Mouse (Mus musculus) hindbrain, postnatal 0 days (tissue): ENCODE results near the gene Vwa8. TPM values are rescaled to one million over a fixed set of nuclear protein-coding genes. Genes with fewer than 3 reads are reported as not detected.

ENCODE experiments used
- ATAC-seq: fragments of 200-750 bp; cut with Nextera tagmentation; 2 replicates; pipeline ENCODE4 v1.8.0; 2017; ENCODE audit warnings: mild to moderate bottlenecking, moderate TSS enrichment, moderate library complexity
- DNase-seq: peaks from one replicate; pipeline ENCODE4 v3.0.0-alpha.2; 2015; ENCODE audit warnings: low spot score
- H3K27ac ChIP-seq: fragments of 300-500 bp; sonication (generic); 2 replicates; pipeline ENCODE4 v1.5.1; 2014; ENCODE audit warnings: mild to moderate bottlenecking
- H3K27me3 ChIP-seq: fragments of 300-500 bp; sonication (generic); 2 replicates; pipeline ENCODE4 v1.6.1; 2014; ENCODE audit warnings: low read length, mixed read lengths; ENCODE audit not compliant: insufficient read depth
- H3K36me3 ChIP-seq: fragments of 300-500 bp; sonication (generic); 2 replicates; pipeline ENCODE4 v1.6.1; 2014; ENCODE audit warnings: low read length, mixed read lengths; ENCODE audit not compliant: insufficient read depth
- H3K4me1 ChIP-seq: fragments of 300-500 bp; sonication (generic); 2 replicates; pipeline ENCODE4 v1.6.1; 2014; ENCODE audit warnings: antibody characterized with exemption, low read length, mixed read lengths; ENCODE audit not compliant: insufficient read depth
- H3K4me2 ChIP-seq: fragments of 300-500 bp; sonication (generic); 2 replicates; pipeline ENCODE4 v1.6.1; 2014; ENCODE audit warnings: low read depth, mild to moderate bottlenecking, low read length, moderate library complexity, mixed read lengths
- H3K4me3 ChIP-seq: fragments of 300-500 bp; sonication (generic); 2 replicates; pipeline ENCODE4 v1.5.1; 2014; ENCODE audit warnings: low read length
- H3K9ac ChIP-seq: fragments of 300-500 bp; sonication (generic); replicated peaks from 2 replicates; pipeline ENCODE4 v1.6.1; 2014; ENCODE audit warnings: mild to moderate bottlenecking, low read length, moderate library complexity, mixed read lengths
- H3K9me3 ChIP-seq: fragments of 300-500 bp; sonication (generic); 2 replicates; pipeline ENCODE4 v1.6.1; 2016; ENCODE audit warnings: low read length, mixed read lengths
- CTCF ChIP-seq: IDR thresholded peaks from 2 replicates; pipeline ENCODE4 v1.5.1; 2016; ENCODE audit warnings: antibody characterized with exemption, control low read depth, low read depth
- WGBS: fragments of 180-500 bp; shearing (Covaris S2); extraction: QIAGEN DNeasy Blood & Tissue Kit; methylation state at CpG from one replicate; pipeline ENCODE4 v1.1.7; 2014; 5-methylcytosine and 5-hydroxymethylcytosine counted together
- polyA plus RNA-seq: library from polyadenylated mRNA; unstranded; fragments of >200 nt; fragmentation: Nextera tagmentation; extraction: Ambion mirVana; gene quantifications from 2 replicates; pipeline ENCODE4 v1.2.1, GENCODE M21; 2015
- total RNA-seq: library from RNA; depleted of rRNA; stranded (reverse); fragments of >200 nt; gene quantifications from 2 replicates; pipeline ENCODE4 v1.2.3, GENCODE M21; 2014

The Vwa8 gene
- total and polyA plus RNA-seq, 2 experiments from 2014 or later = 9.6 to 20.8 TPM

DNA sequence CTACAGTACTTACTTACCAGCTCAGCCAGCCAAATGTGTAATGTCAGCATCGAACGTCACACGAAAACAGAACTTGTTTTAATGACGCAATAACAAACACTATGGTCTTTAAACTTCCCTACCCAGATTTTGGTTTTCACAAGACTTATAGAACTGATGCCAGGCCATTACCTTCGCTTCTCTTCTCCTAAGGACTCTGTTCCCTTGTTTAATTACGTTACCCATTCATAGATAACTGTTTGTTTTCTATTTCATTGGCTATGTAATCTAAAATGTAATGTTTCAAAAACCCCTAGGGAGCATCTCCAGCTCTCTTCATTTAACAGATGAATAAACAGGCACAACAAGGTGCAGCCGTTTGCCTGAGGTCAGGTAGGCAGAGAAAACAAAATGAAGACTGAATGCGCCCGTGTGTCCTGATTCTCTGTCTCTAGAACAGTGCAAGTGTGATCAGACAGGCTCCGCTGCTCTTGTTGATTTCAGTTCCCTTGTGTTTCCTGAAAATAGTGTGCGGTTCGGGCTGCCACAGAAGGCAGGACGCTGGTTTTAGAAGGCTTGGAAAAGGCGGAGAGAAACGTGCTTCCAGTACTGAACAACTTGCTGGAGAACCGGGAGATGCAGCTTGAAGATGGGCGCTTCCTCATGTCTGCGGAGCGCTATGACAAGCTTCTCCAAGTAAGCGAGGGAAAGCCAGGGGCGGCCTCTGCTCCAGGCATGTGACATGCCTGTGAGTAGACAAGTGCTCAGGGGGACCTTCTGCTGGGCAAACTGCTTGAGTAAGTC lies 76.1 kb downstream of the Vwa8 start:
- peak; percentile 23 for DNase-seq
- no peak for TF ChIP-seq CTCF
- ATAC-seq = peak; percentile 59; the same call in 1 of the 2 replicates
- Histone ChIP-seq H3K9ac (no peak overlapping the region), H3K36me3 (no peaks in the 10 kb centered on the region), H3K27me3 (no peaks in the 10 kb centered on the region), H3K27ac (no peak overlapping the region), H3K9me3 (no peaks in the 10 kb centered on the region), H3K4me3 (no peak overlapping the region), H3K4me1 (no peaks in the 10 kb centered on the region), H3K4me2 (no peak overlapping the region)
- WGBS = 72% methylated on average over 21 of the region's 21 CpGs

DNA sequence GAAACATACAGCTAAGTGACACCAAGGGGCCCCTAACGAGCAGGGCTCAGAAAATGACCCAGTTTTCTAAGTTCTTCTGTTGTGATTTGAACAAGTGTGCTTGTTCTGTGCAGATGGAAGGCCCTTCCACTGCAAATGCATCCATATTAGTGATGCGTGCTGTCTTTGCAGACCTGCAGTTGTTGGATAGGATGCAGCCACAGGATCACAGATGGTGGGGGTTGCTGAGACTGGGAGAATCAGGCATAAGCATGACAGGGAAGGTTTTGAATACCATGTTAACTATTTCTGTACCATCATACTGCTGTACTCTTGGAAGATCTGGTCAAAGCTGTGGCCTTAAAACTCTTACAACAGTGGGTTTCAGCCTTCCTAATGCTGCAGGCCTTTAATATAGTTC lies 83.2 kb downstream of the Vwa8 start:
- no peak overlapping the region for H3K4me3 ChIP-seq
- no peaks in the 10 kb centered on the region for H3K4me1 ChIP-seq
- H3K9ac ChIP-seq = no peak overlapping the region
- no peak for ATAC-seq
- no peak for TF ChIP-seq CTCF
- WGBS = 53% methylated on average over 2 of the region's 2 CpGs
- no peaks in the 10 kb centered on the region for H3K27me3 ChIP-seq
- H3K36me3 ChIP-seq = peaks cover under 1% of the 10 kb centered on the region; the same call in 1 of the 2 replicates
- no peak overlapping the region for H3K4me2 ChIP-seq
- DNase-seq = peak; percentile 18
- no peaks in the 10 kb centered on the region for H3K9me3 ChIP-seq
- no peak overlapping the region for H3K27ac ChIP-seq

DNA sequence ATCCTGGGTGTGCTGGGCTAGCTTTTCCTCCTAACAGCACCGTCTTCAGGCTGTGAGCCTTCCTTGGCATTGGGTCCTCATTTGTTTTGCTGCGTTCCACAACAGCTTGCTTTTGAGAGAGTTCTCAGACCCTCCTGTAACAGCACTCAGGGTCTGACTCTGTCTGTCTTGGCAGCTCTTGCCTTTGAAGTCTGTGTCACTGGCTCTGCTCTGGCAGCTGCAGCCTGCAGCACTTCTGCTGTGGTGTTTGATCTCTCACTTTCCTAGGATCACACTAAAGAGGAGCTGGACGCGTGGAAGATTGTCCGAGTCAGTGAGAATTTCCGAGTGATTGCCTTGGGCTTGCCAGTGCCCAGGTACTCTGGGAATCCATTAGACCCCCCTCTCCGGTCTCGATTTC lies 84.5 kb downstream of the Vwa8 start:
- H3K27me3 ChIP-seq = no peaks in the 10 kb centered on the region
- TF ChIP-seq CTCF = no peak
- H3K36me3 ChIP-seq = peaks cover 3% of the 10 kb centered on the region; the same call in 1 of the 2 replicates
- H3K4me1 ChIP-seq = no peaks in the 10 kb centered on the region
- WGBS = 66% methylated on average over 8 of the region's 8 CpGs
- H3K9me3 ChIP-seq = no peaks in the 10 kb centered on the region
- no peak overlapping the region for H3K27ac ChIP-seq
- no peak for ATAC-seq
- no peak for DNase-seq
- no peak overlapping the region for H3K4me2 ChIP-seq
- H3K9ac ChIP-seq = no peak overlapping the region
- no peak overlapping the region for H3K4me3 ChIP-seq

DNA sequence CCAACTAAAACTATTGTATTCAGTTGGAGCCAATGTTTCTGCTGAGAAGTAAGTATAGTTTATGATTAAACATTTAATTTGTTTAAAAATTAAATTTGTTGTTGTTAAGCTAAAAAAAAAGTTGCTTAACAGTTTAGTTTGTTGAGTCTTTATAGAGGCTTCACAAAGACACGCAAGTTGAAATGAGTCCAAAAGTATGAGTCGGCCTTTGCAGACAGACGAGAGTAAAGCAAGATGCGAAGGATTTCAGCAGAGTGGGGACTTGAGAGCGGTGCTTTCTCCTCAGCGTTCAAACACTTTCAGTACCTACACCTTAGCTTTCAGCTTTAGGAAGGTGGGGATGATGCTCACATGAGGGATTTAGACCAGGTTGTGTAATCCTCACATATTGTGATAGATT lies 85.7 kb downstream of the Vwa8 start:
- Histone ChIP-seq H3K4me3 (no peak overlapping the region), H3K36me3 (peaks cover 3% of the 10 kb centered on the region; the same call in 1 of the 2 replicates), H3K27ac (no peak overlapping the region), H3K4me2 (no peak overlapping the region), H3K9ac (no peak overlapping the region), H3K4me1 (no peaks in the 10 kb centered on the region), H3K27me3 (no peaks in the 10 kb centered on the region), H3K9me3 (no peaks in the 10 kb centered on the region)
- no peak for DNase-seq
- WGBS = 89% methylated on average over 6 of the region's 6 CpGs
- no peak for ATAC-seq
- TF ChIP-seq CTCF = no peak

DNA sequence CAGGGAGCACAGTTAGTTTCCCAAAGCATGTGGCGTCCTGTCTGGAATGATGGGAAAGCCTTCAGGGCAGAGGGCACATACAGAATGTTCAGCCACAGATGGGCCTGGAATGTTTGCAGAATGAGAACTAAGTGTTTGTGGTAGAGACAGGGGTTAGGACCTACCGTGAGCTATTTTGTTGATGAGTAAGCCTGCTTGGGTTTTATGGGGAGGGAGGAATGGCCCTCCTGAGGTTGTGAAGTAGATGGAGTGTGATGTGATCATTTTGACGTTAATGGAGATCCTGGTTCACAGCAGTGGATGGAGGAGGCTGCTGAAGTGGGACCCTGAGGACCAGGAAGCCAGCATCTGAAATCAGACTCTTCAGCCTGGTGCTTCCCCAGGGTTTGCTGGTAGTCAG lies 86.9 kb downstream of the Vwa8 start:
- Histone ChIP-seq H3K4me1 (no peaks in the 10 kb centered on the region), H3K27me3 (no peaks in the 10 kb centered on the region), H3K27ac (no peak overlapping the region), H3K4me2 (no peak overlapping the region), H3K9me3 (no peaks in the 10 kb centered on the region), H3K36me3 (peaks cover 3% of the 10 kb centered on the region; the same call in 1 of the 2 replicates), H3K9ac (no peak overlapping the region), H3K4me3 (no peak overlapping the region)
- ATAC-seq = no peak
- DNase-seq = no peak
- TF ChIP-seq CTCF = no peak
- WGBS = 56% methylated on average over 3 of the region's 3 CpGs

DNA sequence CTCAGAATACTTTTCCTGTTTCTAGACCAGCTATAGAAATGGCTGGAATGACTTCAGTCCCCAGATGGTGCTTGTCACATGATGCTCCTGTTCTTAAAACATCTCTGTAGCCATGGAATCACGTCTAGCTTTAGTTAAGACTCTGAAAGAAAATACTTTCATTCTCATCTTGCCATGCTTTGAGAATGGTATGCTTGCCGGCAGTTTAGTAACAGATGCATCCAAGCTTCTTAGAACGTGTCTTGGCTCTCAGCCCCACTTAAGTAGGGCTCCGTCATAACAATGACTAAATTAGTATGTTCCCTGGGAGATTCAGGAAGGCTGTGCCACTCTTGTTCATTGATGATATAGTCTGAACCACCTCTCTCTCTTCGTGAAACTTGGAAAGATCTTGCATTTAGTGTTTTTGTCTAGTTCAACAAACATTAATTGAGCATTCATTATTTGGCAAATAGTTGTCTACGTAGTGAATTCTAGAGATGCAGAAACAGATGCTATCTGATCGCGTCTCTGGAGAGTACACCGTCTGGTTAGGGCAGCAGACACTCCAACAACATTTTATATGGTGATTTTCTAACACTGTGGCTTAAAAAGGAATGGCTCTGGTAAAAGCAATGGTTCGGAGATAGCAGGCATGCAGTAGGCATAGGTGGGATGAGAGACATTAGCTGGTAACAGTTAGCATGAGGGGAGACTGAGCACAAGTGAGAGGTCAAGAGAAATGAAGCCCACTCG lies 93.1 kb downstream of the Vwa8 start:
- peaks cover 3% of the 10 kb centered on the region; the same call in 1 of the 2 replicates for H3K36me3 ChIP-seq
- no peak overlapping the region for H3K27ac ChIP-seq
- H3K9me3 ChIP-seq = no peaks in the 10 kb centered on the region
- no peak overlapping the region for H3K4me3 ChIP-seq
- H3K4me1 ChIP-seq = no peaks in the 10 kb centered on the region
- 48% methylated on average over 11 of the region's 11 CpGs for WGBS
- no peak overlapping the region for H3K4me2 ChIP-seq
- peak; percentile 51; the same call in 1 of the 2 replicates for ATAC-seq
- DNase-seq = peak; percentile 33
- no peak overlapping the region for H3K9ac ChIP-seq
- no peaks in the 10 kb centered on the region for H3K27me3 ChIP-seq
- TF ChIP-seq CTCF = no peak
